Mouse (Mus musculus) limb, embryonic 15.5 days (tissue): ENCODE data around the gene Itm2b. TPM values are rescaled to one million over a fixed set of nuclear protein-coding genes. Genes with fewer than 3 reads are reported as not detected.
A peak's percentile ranks its signal among the peaks of the same experiment; 100 is the strongest.

ENCODE experiments used
- ATAC-seq: fragments of 200-750 bp; cut with Nextera tagmentation; 2 replicates; pipeline ENCODE4 v1.8.0; 2017; ENCODE audit warnings: low read depth, moderate TSS enrichment; ENCODE audit not compliant: insufficient number of reproducible peaks, low FRiP score, low TSS enrichment
- H3K27ac ChIP-seq: fragments of 300-500 bp; sonication (generic); 2 replicates; pipeline ENCODE4 v1.5.1; 2015; ENCODE audit warnings: moderate library complexity, mild to moderate bottlenecking, inconsistent platforms
- H3K27me3 ChIP-seq: fragments of 300-500 bp; sonication (generic); 2 replicates; pipeline ENCODE4 v1.6.1; 2015; ENCODE audit warnings: inconsistent platforms
- H3K36me3 ChIP-seq: fragments of 300-500 bp; sonication (generic); 2 replicates; pipeline ENCODE4 v1.6.1; 2015; ENCODE audit warnings: inconsistent platforms
- H3K4me1 ChIP-seq: fragments of 300-500 bp; sonication (generic); 2 replicates; pipeline ENCODE4 v1.6.1; 2015; ENCODE audit warnings: inconsistent platforms
- H3K4me2 ChIP-seq: fragments of 300-500 bp; sonication (generic); 2 replicates; pipeline ENCODE4 v1.6.1; 2015; ENCODE audit warnings: mild to moderate bottlenecking, inconsistent platforms
- H3K4me3 ChIP-seq: fragments of 300-500 bp; sonication (generic); 2 replicates; pipeline ENCODE4 v1.5.1; 2015; ENCODE audit warnings: mild to moderate bottlenecking, inconsistent platforms
- H3K9ac ChIP-seq: fragments of 300-500 bp; sonication (generic); 2 replicates; pipeline ENCODE4 v1.6.1; 2015; ENCODE audit warnings: inconsistent platforms
- H3K9me3 ChIP-seq: fragments of 300-500 bp; sonication (generic); 2 replicates; pipeline ENCODE4 v1.6.1; 2016; ENCODE audit warnings: inconsistent platforms
- WGBS: fragments of 180-500 bp; shearing (Covaris S2); methylation state at CpG from one replicate; pipeline ENCODE4 v1.1.7; 2015; 5-methylcytosine and 5-hydroxymethylcytosine counted together
- polyA plus RNA-seq: library from polyadenylated mRNA; unstranded; fragments of >200 nt; fragmentation: Nextera tagmentation; extraction: Ambion mirVana; gene quantifications from 2 replicates; pipeline ENCODE4 v1.2.1, GENCODE M21; 2015

Itm2b gene
- polyA plus RNA-seq, 1 experiment from 2014 or later, result 1,189 TPM

GRCm38 (mm10) chr14:73375445-73375844 lies 9.6 kb downstream of the Itm2b start:
- no peak overlapping the region for H3K9ac ChIP-seq
- H3K27ac ChIP-seq, result no peak overlapping the region
- no peaks in the 10 kb centered on the region for H3K9me3 ChIP-seq
- H3K27me3 ChIP-seq, result no peaks in the 10 kb centered on the region
- peaks cover 29% of the 10 kb centered on the region; the same call in 1 of the 2 replicates for H3K36me3 ChIP-seq
- no peak for ATAC-seq
- peaks cover 23% of the 10 kb centered on the region for H3K4me1 ChIP-seq
- H3K4me2 ChIP-seq, result no peak overlapping the region
- H3K4me3 ChIP-seq, result no peak overlapping the region
- WGBS, result 88% methylated on average over 8 of the region's 8 CpGs

- Histone ChIP-seq H3K9ac (no peak overlapping the region), H3K9me3 (no peaks in the 10 kb centered on the region), H3K4me1 (peaks cover 20% of the 10 kb centered on the region), H3K36me3 (peaks cover 39% of the 10 kb centered on the region), H3K4me3 (no peak overlapping the region), H3K4me2 (no peak overlapping the region), H3K27ac (no peak overlapping the region), H3K27me3 (no peaks in the 10 kb centered on the region)
- no peak for ATAC-seq
- whole genome bisulfite sequencing, result 41% methylated on average over 11 of the region's 11 CpGs
These were observed 10.7 kb downstream of the Itm2b start for GRCm38 (mm10) chr14:73374315-73374890.

GRCm38 (mm10) chr14:73373606-73374005 lies 11.5 kb downstream of the Itm2b start:
- 67% methylated on average over 8 of the region's 8 CpGs for WGBS
- H3K9me3 ChIP-seq, result no peaks in the 10 kb centered on the region

GRCm38 (mm10) chr14:73372990-73373389 lies 12.1 kb downstream of the Itm2b start:
- H3K27me3 ChIP-seq, result no peaks in the 10 kb centered on the region
- no peak for ATAC-seq
- H3K4me3 ChIP-seq, result no peak overlapping the region
- WGBS, result 84% methylated on average over 4 of the region's 4 CpGs
- H3K36me3 ChIP-seq, result peaks cover 44% of the 10 kb centered on the region
- no peak overlapping the region for H3K27ac ChIP-seq
- no peak overlapping the region for H3K9ac ChIP-seq
- H3K9me3 ChIP-seq, result no peaks in the 10 kb centered on the region
- no peak overlapping the region for H3K4me2 ChIP-seq
- H3K4me1 ChIP-seq, result peaks cover 20% of the 10 kb centered on the region

More at GRCm38 (mm10) chr14:73373606-73374005, 11.5 kb downstream of the Itm2b start:
- no peak overlapping the region for H3K4me2 ChIP-seq
- H3K4me3 ChIP-seq, result no peak overlapping the region
- ATAC-seq, result no peak
- peaks cover 39% of the 10 kb centered on the region for H3K36me3 ChIP-seq
- no peak overlapping the region for H3K27ac ChIP-seq
- H3K4me1 ChIP-seq, result peaks cover 20% of the 10 kb centered on the region
- no peak overlapping the region for H3K9ac ChIP-seq
- H3K27me3 ChIP-seq, result no peaks in the 10 kb centered on the region

- no peaks in the 10 kb centered on the region for H3K27me3 ChIP-seq
- H3K36me3 ChIP-seq, result peaks cover 52% of the 10 kb centered on the region
- no peak for ATAC-seq
- H3K4me1 ChIP-seq, result peaks cover 20% of the 10 kb centered on the region
- H3K27ac ChIP-seq, result peak overlapping the region; percentile 28; the same call in 1 of the 2 replicates
- H3K4me2 ChIP-seq, result no peak overlapping the region
- 80% methylated on average over 4 of the region's 4 CpGs for WGBS
- no peaks in the 10 kb centered on the region for H3K9me3 ChIP-seq
- no peak overlapping the region for H3K9ac ChIP-seq
- no peak overlapping the region for H3K4me3 ChIP-seq
These were observed 13.5 kb downstream of the Itm2b start for GRCm38 (mm10) chr14:73371577-73371976.

GRCm38 (mm10) chr14:73370695-73371372 lies 14.3 kb downstream of the Itm2b start:
- Histone ChIP-seq H3K4me2 (no peak overlapping the region), H3K27me3 (no peaks in the 10 kb centered on the region), H3K4me3 (no peak overlapping the region), H3K4me1 (peaks cover 20% of the 10 kb centered on the region), H3K9ac (no peak overlapping the region), H3K9me3 (no peaks in the 10 kb centered on the region), H3K36me3 (peaks cover 59% of the 10 kb centered on the region), H3K27ac (peak overlapping the region; percentile 28; the same call in 1 of the 2 replicates)
- ATAC-seq, result no peak
- 74% methylated on average over 23 of the region's 23 CpGs for WGBS

- Histone ChIP-seq H3K27me3 (no peaks in the 10 kb centered on the region), H3K4me2 (no peak overlapping the region), H3K4me3 (no peak overlapping the region), H3K9ac (no peak overlapping the region), H3K4me1 (peaks cover 17% of the 10 kb centered on the region), H3K36me3 (peaks cover 66% of the 10 kb centered on the region), H3K9me3 (no peaks in the 10 kb centered on the region), H3K27ac (peak overlapping the region; percentile 11; the same call in 1 of the 2 replicates)
- WGBS, result 77% methylated on average over 11 of the region's 11 CpGs
- no peak for ATAC-seq
These were observed 14.9 kb downstream of the Itm2b start for GRCm38 (mm10) chr14:73370078-73370670.

- Histone ChIP-seq H3K9me3 (no peaks in the 10 kb centered on the region), H3K27me3 (no peaks in the 10 kb centered on the region), H3K4me1 (peaks cover 14% of the 10 kb centered on the region), H3K4me3 (no peak overlapping the region), H3K9ac (no peak overlapping the region), H3K4me2 (no peak overlapping the region), H3K36me3 (peaks cover 71% of the 10 kb centered on the region), H3K27ac (0 out of 2 replicates have a peak overlapping the region, but pooled peaks have one; percentile 11)
- WGBS, result 62% methylated on average over 4 of the region's 4 CpGs
- 0 out of 2 replicates have a peak, but pooled peaks have one; percentile 36 for ATAC-seq
These were observed 15.5 kb downstream of the Itm2b start for GRCm38 (mm10) chr14:73369634-73370033.

- 91% methylated on average over 13 of the region's 13 CpGs for WGBS
- no peak overlapping the region for H3K27ac ChIP-seq
- H3K4me1 ChIP-seq, result peaks cover 10% of the 10 kb centered on the region; the same call in 1 of the 2 replicates
- H3K4me2 ChIP-seq, result no peak overlapping the region
- peaks cover 78% of the 10 kb centered on the region for H3K36me3 ChIP-seq
- ATAC-seq, result no peak
- no peaks in the 10 kb centered on the region for H3K27me3 ChIP-seq
- no peak overlapping the region for H3K4me3 ChIP-seq
- no peak overlapping the region for H3K9ac ChIP-seq
- no peaks in the 10 kb centered on the region for H3K9me3 ChIP-seq
These were observed 16.1 kb downstream of the Itm2b start for GRCm38 (mm10) chr14:73368966-73369365.

- H3K4me3 ChIP-seq, result no peak overlapping the region
- peaks cover 86% of the 10 kb centered on the region for H3K36me3 ChIP-seq
- no peaks in the 10 kb centered on the region for H3K9me3 ChIP-seq
- peaks cover 8% of the 10 kb centered on the region; the same call in 1 of the 2 replicates for H3K4me1 ChIP-seq
- 93% methylated on average over 13 of the region's 13 CpGs for whole genome bisulfite sequencing
- ATAC-seq, result no peak
- no peak overlapping the region for H3K9ac ChIP-seq
- no peak overlapping the region for H3K4me2 ChIP-seq
- H3K27ac ChIP-seq, result no peak overlapping the region
- no peaks in the 10 kb centered on the region for H3K27me3 ChIP-seq
These were observed 16.9 kb downstream of the Itm2b start for GRCm38 (mm10) chr14:73368221-73368620.

GRCm38 (mm10) chr14:73366278-73366677 lies 18.8 kb downstream of the Itm2b start:
- no peaks in the 10 kb centered on the region for H3K9me3 ChIP-seq
- peaks cover 92% of the 10 kb centered on the region for H3K36me3 ChIP-seq
- no peaks in the 10 kb centered on the region for H3K27me3 ChIP-seq
- WGBS, result 81% methylated on average over 11 of the region's 11 CpGs
- H3K4me2 ChIP-seq, result no peak overlapping the region
- no peak for ATAC-seq
- H3K9ac ChIP-seq, result no peak overlapping the region
- no peak overlapping the region for H3K4me3 ChIP-seq
- no peak overlapping the region for H3K27ac ChIP-seq
- H3K4me1 ChIP-seq, result no peaks in the 10 kb centered on the region

- Histone ChIP-seq H3K4me1 (no peaks in the 10 kb centered on the region), H3K4me3 (no peak overlapping the region), H3K36me3 (peaks cover 98% of the 10 kb centered on the region), H3K9me3 (no peaks in the 10 kb centered on the region), H3K27ac (no peak overlapping the region), H3K9ac (no peak overlapping the region), H3K4me2 (no peak overlapping the region), H3K27me3 (no peaks in the 10 kb centered on the region)
- 95% methylated on average over 11 of the region's 11 CpGs for WGBS
- no peak for ATAC-seq
These were observed 21.3 kb downstream of the Itm2b start for GRCm38 (mm10) chr14:73363782-73364181.
